In the genomic region with DNA sequence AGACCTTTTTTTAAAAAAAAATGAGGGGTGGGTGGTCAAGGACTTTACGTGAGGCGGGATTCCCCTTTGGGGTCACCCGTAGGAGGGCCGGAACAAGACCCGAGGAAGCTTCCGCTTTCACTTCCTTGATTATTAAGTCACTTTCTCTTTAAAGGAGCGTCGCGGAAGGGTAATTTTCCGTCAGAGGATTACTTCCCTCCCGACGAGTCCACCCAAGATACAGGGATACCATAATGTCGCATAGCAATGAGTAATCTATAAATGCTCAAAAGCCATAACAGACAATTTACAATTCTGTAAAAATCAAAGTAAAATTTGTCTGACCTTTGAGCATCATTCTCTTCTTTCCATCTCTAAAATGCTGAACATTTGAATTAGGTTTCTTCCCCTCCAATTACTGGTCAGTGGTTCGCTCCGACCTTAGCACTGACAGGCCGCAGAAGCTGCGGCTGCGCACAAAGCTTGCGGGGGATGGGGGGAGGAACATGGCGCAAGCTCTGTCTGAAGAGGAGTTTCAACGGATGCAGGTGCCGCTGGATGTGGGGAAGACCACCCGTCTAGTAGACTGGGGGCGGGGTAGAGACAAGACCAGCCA, we compare ENCODE assay signal across 8 mouse cellular contexts. TPM values are rescaled to one million over a fixed set of nuclear protein-coding genes. Genes with fewer than 3 reads are reported as not detected.
DNase-seq lines count a peak whose midpoint lies in the region; ATAC-seq and TF ChIP-seq lines count a peak whose summit lies in the region.

Gripap1 (plus strand) TSS at position 224 of the 595 bp plus-strand sequence.

- H3K4me3 ChIP-seq in forebrain, embryonic 10.5 days, result peak within 1 kb of the TSS; percentile 60
- H3K4me3 ChIP-seq in heart, embryonic 15.5 days, result peak within 1 kb of the TSS; percentile 62
- H3K4me3 ChIP-seq in liver, embryonic 14.5 days (ENCODE audit: insufficient read depth in 1 of 2, low read depth in 2 of 2, low read length in 2 of 2), result peak within 1 kb of the TSS; percentile 76 to 97
- peak within 1 kb of the TSS; percentile 44 for H3K4me3 ChIP-seq in neural tube, embryonic 11.5 days (ENCODE audit: low read depth, low read length)
- peak within 1 kb of the TSS; percentile 86 for H3K4me3 ChIP-seq in testis, adult 2 months (ENCODE audit: control insufficient read depth, low read depth, low read length)

- no peaks in the 10 kb centered on the region for H3K27me3 ChIP-seq in forebrain, embryonic 10.5 days (ENCODE audit: poor library complexity, severe bottlenecking)
- H3K27me3 ChIP-seq in heart, embryonic 15.5 days, result no peaks in the 10 kb centered on the region
- H3K27me3 ChIP-seq in liver, embryonic 14.5 days (ENCODE audit: control insufficient read depth, insufficient read depth, low read length), result no peaks in the 10 kb centered on the region
- no peaks in the 10 kb centered on the region for H3K27me3 ChIP-seq in neural tube, embryonic 11.5 days (ENCODE audit: control insufficient read depth, insufficient read depth, low read length)
- no peaks in the 10 kb centered on the region for H3K27me3 ChIP-seq in testis, adult 2 months (ENCODE audit: control insufficient read depth, insufficient read depth, low read length)

- peak; percentile 69 for ATAC-seq in heart, embryonic 15.5 days (replicated peaks; ENCODE audit: insufficient number of reproducible peaks, insufficient read depth, low FRiP score, low read depth)
- peak; percentile 90 for ATAC-seq in liver, embryonic 14.5 days (ENCODE audit: insufficient read depth)
- peak; percentile 82 for ATAC-seq in neural tube, embryonic 11.5 days (ENCODE audit: insufficient read depth, low FRiP score, low TSS enrichment)

- peak within 1 kb of the TSS; percentile 57 for H3K4me2 ChIP-seq in heart, embryonic 15.5 days
- H3K4me2 ChIP-seq in liver, embryonic 14.5 days (ENCODE audit: low read depth), result peak within 1 kb of the TSS; percentile 76
- H3K4me2 ChIP-seq in neural tube, embryonic 11.5 days (ENCODE audit: low read depth), result peak within 1 kb of the TSS; percentile 42

- no peak for TF ChIP-seq EP300 in liver, embryonic 14.5 days (IDR thresholded peaks at IDR 0.05; ENCODE audit: low read depth)

- H3K4me1 ChIP-seq in forebrain, embryonic 10.5 days, result peaks cover 7% of the 10 kb centered on the region
- H3K4me1 ChIP-seq in heart, embryonic 15.5 days (replicated peaks), result peaks cover 7% of the 10 kb centered on the region
- H3K4me1 ChIP-seq in liver, embryonic 14.5 days (replicated peaks; ENCODE audit: control insufficient read depth in 2 of 2, insufficient read depth in 2 of 2, low read length in 1 of 2), result no peaks in the 10 kb centered on the region; a peak in 1 of 4 replicates
- no peaks in the 10 kb centered on the region for H3K4me1 ChIP-seq in neural tube, embryonic 11.5 days (ENCODE audit: control insufficient read depth, insufficient read depth, low read length)
- H3K4me1 ChIP-seq in testis, adult 2 months (ENCODE audit: control insufficient read depth, insufficient read depth, low read length), result no peaks in the 10 kb centered on the region

- TF ChIP-seq POLR2A in testis, adult 2 months (IDR thresholded peaks at IDR 0.05; ENCODE audit: control insufficient read depth, low read depth, low read length), result peak; percentile 39; the same call in 1 of the 2 replicates

- H3K9ac ChIP-seq in heart, embryonic 15.5 days, result peak within 1 kb of the TSS; percentile 56; the same call in 1 of the 2 replicates
- H3K9ac ChIP-seq in liver, embryonic 14.5 days (replicated peaks), result peak within 1 kb of the TSS; percentile 77
- peak within 1 kb of the TSS; percentile 46; the same call in 1 of the 2 replicates for H3K9ac ChIP-seq in neural tube, embryonic 11.5 days (ENCODE audit: low read length)

- H3K27ac ChIP-seq in forebrain, embryonic 10.5 days, result peak within 1 kb of the TSS; percentile 84
- H3K27ac ChIP-seq in heart, embryonic 15.5 days, result no peak within 1 kb of the TSS
- peak within 1 kb of the TSS; percentile 57 for H3K27ac ChIP-seq in liver, embryonic 14.5 days
- H3K27ac ChIP-seq in neural tube, embryonic 11.5 days (ENCODE audit: low read depth, low read length), result no peak within 1 kb of the TSS
- peak within 1 kb of the TSS; percentile 66 for H3K27ac ChIP-seq in testis, adult 2 months (ENCODE audit: control insufficient read depth, insufficient read depth, low read depth, low read length)

- 12% methylated on average over 24 of the region's 24 CpGs for WGBS in forebrain, embryonic 10.5 days
- WGBS in heart, embryonic 15.5 days, result 13% methylated on average over 24 of the region's 24 CpGs
- WGBS in liver, embryonic 14.5 days (ENCODE audit: insufficient replicate concordance), result 10% methylated on average over 24 of the region's 24 CpGs
- whole genome bisulfite sequencing in neural tube, embryonic 11.5 days, result 17% methylated on average over 24 of the region's 24 CpGs

- H3K9me3 ChIP-seq in forebrain, embryonic 10.5 days, result no peaks in the 10 kb centered on the region
- no peaks in the 10 kb centered on the region for H3K9me3 ChIP-seq in heart, embryonic 15.5 days (replicated peaks)
- no peaks in the 10 kb centered on the region for H3K9me3 ChIP-seq in liver, embryonic 14.5 days (ENCODE audit: control insufficient read depth, low read length)
- no peaks in the 10 kb centered on the region for H3K9me3 ChIP-seq in neural tube, embryonic 11.5 days (ENCODE audit: control insufficient read depth, low read length)

- no peak for TF ChIP-seq CTCF in liver, embryonic 14.5 days (IDR thresholded peaks at IDR 0.05; ENCODE audit: low read depth)
- no peak for TF ChIP-seq CTCF in testis, adult 2 months (IDR thresholded peaks at IDR 0.05; ENCODE audit: control insufficient read depth, insufficient read depth, insufficient replicate concordance, low read depth, low read length)

- peak; percentile 59 to 72 for DNase-seq in CD8-positive naive resting alpha-beta T cell, adult 2 months (ENCODE audit: low read depth in 2 of 2, low spot score in 2 of 2)
- DNase-seq in c-Kit-negative CD71-positive TER-119-positive erythroid progenitor cells, embryonic 14.5 days (ENCODE audit: low read depth, low spot score), result peak; percentile 76
- DNase-seq in forebrain, embryonic 10.5 days (ENCODE audit: extremely low spot score, low spot score), result peak; percentile 47
- peak; percentile 76 to 86 for DNase-seq in kidney, postnatal 25 days
- peak; percentile 75 to 83 (median 77) for DNase-seq in liver, embryonic 14.5 days (ENCODE audit: low read depth in 3 of 3, low spot score in 3 of 3)
- DNase-seq in neural tube, embryonic 11.5 days (ENCODE audit: low spot score), result peak; percentile 78

- H3K36me3 ChIP-seq in forebrain, embryonic 10.5 days (replicated peaks), result peaks cover 5% of the 10 kb centered on the region
- no peaks in the 10 kb centered on the region for H3K36me3 ChIP-seq in heart, embryonic 15.5 days
- no peaks in the 10 kb centered on the region for H3K36me3 ChIP-seq in liver, embryonic 14.5 days (replicated peaks; ENCODE audit: control insufficient read depth, insufficient read depth, low read depth)
- H3K36me3 ChIP-seq in neural tube, embryonic 11.5 days (ENCODE audit: control insufficient read depth, insufficient read depth, low read length), result no peaks in the 10 kb centered on the region
- no peaks in the 10 kb centered on the region for H3K36me3 ChIP-seq in testis, adult 2 months (ENCODE audit: control insufficient read depth, insufficient read depth, low read length)

RNA-seq across cellular contexts. Expression of gene Gripap1, which starts in this region (rescaled TPM):
- 45.6 TPM in 2 replicates for polyA plus RNA-seq in forebrain, embryonic 10.5 days (2016; fragmentation: Nextera tagmentation; extraction: Ambion mirVana)
- 25.9 and 31.1 TPM in 2 replicates for polyA plus RNA-seq in heart, embryonic 15.5 days (2015; fragmentation: Nextera tagmentation; extraction: Ambion mirVana)
- 23.3 and 31.3 TPM in 2 replicates for polyA plus RNA-seq in liver, embryonic 14.5 days (2012; rRNA removed)
- polyA plus RNA-seq in liver, embryonic 14.5 days (2014; fragmentation: Nextera tagmentation; extraction: Ambion mirVana), result 17.7 and 19.7 TPM in 2 replicates
- polyA plus RNA-seq in neural tube, embryonic 11.5 days (2014; fragmentation: Nextera tagmentation; extraction: Ambion mirVana), result 51.7 and 57.0 TPM in 2 replicates
- 11.3 and 11.9 TPM in 2 replicates for polyA plus RNA-seq in testis, adult 2 months (2012; rRNA removed)

Comparison
In these comparisons a context has a peak if more than half of its experiments do, and no peak if none do; other contexts are left out.
1. H3K27ac ChIP-seq: peak in forebrain, embryonic 10.5 days (single experiment), liver, embryonic 14.5 days (single experiment) and testis, adult 2 months (single experiment); none in heart, embryonic 15.5 days (single experiment) and neural tube, embryonic 11.5 days (single experiment).
2. Peak in every context shown above with its lines, with median percentiles within 50 percentile points of each other: DNase-seq, H3K4me3 ChIP-seq, ATAC-seq, H3K4me2 ChIP-seq and H3K9ac ChIP-seq.